Mouse (Mus musculus) intestine, embryonic 16.5 days (tissue): ENCODE data around the gene Ntrk3. TPM values are rescaled to one million over a fixed set of nuclear protein-coding genes. Genes with fewer than 3 reads are reported as not detected.

Experiments
- ATAC-seq: fragments of 200-750 bp; cut with Nextera tagmentation; 2 replicates; pipeline ENCODE4 v1.8.0; 2017; ENCODE audit warnings: moderate TSS enrichment, moderate library complexity
- H3K27ac ChIP-seq: fragments of 300-500 bp; sonication (generic); 2 replicates; pipeline ENCODE4 v1.5.1; 2014; ENCODE audit warnings: mild to moderate bottlenecking, low read length
- H3K27me3 ChIP-seq: fragments of 300-500 bp; sonication (generic); replicated peaks from 2 replicates; pipeline ENCODE4 v1.6.1; 2014; ENCODE audit warnings: low read length, control low read depth, mixed read lengths; ENCODE audit not compliant: control insufficient read depth, insufficient read depth
- H3K36me3 ChIP-seq: fragments of 300-500 bp; sonication (generic); 2 replicates; pipeline ENCODE4 v1.6.1; 2014; ENCODE audit warnings: low read length, control low read depth; ENCODE audit not compliant: control insufficient read depth, insufficient read depth
- H3K4me1 ChIP-seq: fragments of 300-500 bp; sonication (generic); 2 replicates; pipeline ENCODE4 v1.6.1; 2014; ENCODE audit warnings: low read length, control low read depth, mixed read lengths; ENCODE audit not compliant: control insufficient read depth, insufficient read depth
- H3K4me2 ChIP-seq: fragments of 300-500 bp; sonication (generic); 2 replicates; pipeline ENCODE4 v1.6.1; 2014; ENCODE audit warnings: low read depth, low read length, control low read depth
- H3K4me3 ChIP-seq: fragments of 300-500 bp; sonication (generic); 2 replicates; pipeline ENCODE4 v1.5.1; 2014; ENCODE audit warnings: mild to moderate bottlenecking, low read length
- H3K9ac ChIP-seq: fragments of 300-500 bp; sonication (generic); 2 replicates; pipeline ENCODE4 v1.6.1; 2014; ENCODE audit warnings: low read depth, low read length
- H3K9me3 ChIP-seq: fragments of 300-500 bp; sonication (generic); 2 replicates; pipeline ENCODE4 v1.6.1; 2016; ENCODE audit warnings: low read length, control low read depth; ENCODE audit not compliant: control insufficient read depth
- WGBS: fragments of 180-500 bp; shearing (Covaris S2); extraction: QIAGEN DNeasy Blood & Tissue Kit; methylation state at CpG from one replicate; pipeline ENCODE4 v1.1.7; 2014; 5-methylcytosine and 5-hydroxymethylcytosine counted together
- polyA plus RNA-seq: library from polyadenylated mRNA; unstranded; fragments of >200 nt; fragmentation: Nextera tagmentation; extraction: Ambion mirVana; gene quantifications from 2 replicates; pipeline ENCODE4 v1.2.1, GENCODE M21; 2015

The Ntrk3 gene
- polyA plus RNA-seq, 1 experiment from 2014 or later = 2.1 TPM

- ATAC-seq = no peak
- no peak overlapping the region for H3K4me3 ChIP-seq
- no peaks in the 10 kb centered on the region for H3K9me3 ChIP-seq
- WGBS = 86% methylated on average over 2 of the region's 2 CpGs
- no peaks in the 10 kb centered on the region for H3K4me1 ChIP-seq
- H3K9ac ChIP-seq = no peak overlapping the region
- H3K4me2 ChIP-seq = no peak overlapping the region
- H3K27ac ChIP-seq = no peak overlapping the region
- no peaks in the 10 kb centered on the region for H3K27me3 ChIP-seq
- no peaks in the 10 kb centered on the region for H3K36me3 ChIP-seq
These were observed 447.6 kb downstream of the Ntrk3 start for GRCm38 (mm10) chr7:78290186-78290585.

GRCm38 (mm10) chr7:78286516-78287238 is 451.1 kb downstream of the Ntrk3 start:
- Histone ChIP-seq H3K9me3 (no peaks in the 10 kb centered on the region), H3K4me2 (no peak overlapping the region), H3K4me3 (no peak overlapping the region), H3K27ac (no peak overlapping the region), H3K4me1 (no peaks in the 10 kb centered on the region), H3K36me3 (no peaks in the 10 kb centered on the region), H3K9ac (no peak overlapping the region), H3K27me3 (no peaks in the 10 kb centered on the region)
- no peak for ATAC-seq
- WGBS = 90% methylated on average over 2 of the region's 2 CpGs

GRCm38 (mm10) chr7:78269506-78270250 is 468.1 kb downstream of the Ntrk3 start:
- H3K27me3 ChIP-seq = no peaks in the 10 kb centered on the region
- ATAC-seq = no peak
- WGBS = 67% methylated on average over 3 of the region's 3 CpGs

GRCm38 (mm10) chr7:78267461-78268007 is 470.3 kb downstream of the Ntrk3 start:
- Histone ChIP-seq H3K9me3 (no peaks in the 10 kb centered on the region), H3K4me1 (peaks cover 3% of the 10 kb centered on the region; the same call in 1 of the 2 replicates), H3K4me2 (no peak overlapping the region), H3K27me3 (no peaks in the 10 kb centered on the region), H3K4me3 (no peak overlapping the region), H3K27ac (no peak overlapping the region), H3K36me3 (no peaks in the 10 kb centered on the region), H3K9ac (no peak overlapping the region)
- ATAC-seq = no peak
- WGBS = 13% methylated on average over 1 of the region's 1 CpGs

More at GRCm38 (mm10) chr7:78269506-78270250, 468.1 kb downstream of the Ntrk3 start:
- Histone ChIP-seq H3K9ac (no peak overlapping the region), H3K9me3 (no peaks in the 10 kb centered on the region), H3K36me3 (no peaks in the 10 kb centered on the region), H3K4me2 (no peak overlapping the region), H3K27ac (no peak overlapping the region), H3K4me1 (no peaks in the 10 kb centered on the region), H3K4me3 (no peak overlapping the region)

- ATAC-seq = 0 out of 2 replicates have a peak, but pooled peaks have one; percentile 21
- no peak overlapping the region for H3K4me2 ChIP-seq
- H3K9ac ChIP-seq = no peak overlapping the region
- H3K36me3 ChIP-seq = no peaks in the 10 kb centered on the region
- peaks cover 3% of the 10 kb centered on the region; the same call in 1 of the 2 replicates for H3K4me1 ChIP-seq
- no peak overlapping the region for H3K4me3 ChIP-seq
- no peaks in the 10 kb centered on the region for H3K9me3 ChIP-seq
- 49% methylated on average over 5 of the region's 5 CpGs for WGBS
- H3K27ac ChIP-seq = peak overlapping the region; percentile 27; the same call in 1 of the 2 replicates
- no peaks in the 10 kb centered on the region for H3K27me3 ChIP-seq
These were observed 473.3 kb downstream of the Ntrk3 start for GRCm38 (mm10) chr7:78264432-78265002.

GRCm38 (mm10) chr7:78261420-78262125 is 476.2 kb downstream of the Ntrk3 start:
- Histone ChIP-seq H3K4me1 (peaks cover 3% of the 10 kb centered on the region; the same call in 1 of the 2 replicates), H3K27me3 (no peaks in the 10 kb centered on the region), H3K4me2 (no peak overlapping the region), H3K27ac (no peak overlapping the region), H3K9me3 (no peaks in the 10 kb centered on the region), H3K9ac (no peak overlapping the region), H3K4me3 (no peak overlapping the region), H3K36me3 (no peaks in the 10 kb centered on the region)
- WGBS = 85% methylated on average over 8 of the region's 8 CpGs
- no peak for ATAC-seq

GRCm38 (mm10) chr7:78258151-78258550 is 479.7 kb downstream of the Ntrk3 start:
- Histone ChIP-seq H3K4me2 (no peak overlapping the region), H3K4me1 (no peaks in the 10 kb centered on the region), H3K9ac (no peak overlapping the region), H3K36me3 (no peaks in the 10 kb centered on the region), H3K9me3 (no peaks in the 10 kb centered on the region), H3K4me3 (no peak overlapping the region), H3K27me3 (no peaks in the 10 kb centered on the region), H3K27ac (peak overlapping the region; percentile 42; the same call in 1 of the 2 replicates)
- WGBS = 21% methylated on average over 4 of the region's 4 CpGs
- peak; percentile 31; the same call in 1 of the 2 replicates for ATAC-seq

- Histone ChIP-seq H3K4me1 (no peaks in the 10 kb centered on the region), H3K27me3 (no peaks in the 10 kb centered on the region), H3K9me3 (no peaks in the 10 kb centered on the region), H3K4me3 (no peak overlapping the region), H3K9ac (no peak overlapping the region), H3K4me2 (no peak overlapping the region), H3K36me3 (no peaks in the 10 kb centered on the region), H3K27ac (no peak overlapping the region)
- WGBS = 68% methylated on average over 3 of the region's 3 CpGs
- no peak for ATAC-seq
These were observed 483.9 kb downstream of the Ntrk3 start for GRCm38 (mm10) chr7:78253777-78254385.
